Mouse (Mus musculus) liver, embryonic 16.5 days (tissue): ENCODE measurements at regions not wholly inside any gene's neighbourhood (a gene's known extent, or its start where the extent isn't known, plus 50 kb on each side); places are given as distances from the start of the nearest gene placed in this dataset.

Experiments used
- ATAC-seq: fragments of 200-750 bp; cut with Nextera tagmentation; 2 replicates; pipeline ENCODE4 v1.8.0; 2017; ENCODE audit warnings: low read depth, mild to moderate bottlenecking, moderate number of reproducible peaks, moderate library complexity
- H3K27ac ChIP-seq: fragments of 300-500 bp; sonication (generic); 2 replicates; pipeline ENCODE4 v1.5.1; 2014; ENCODE audit warnings: mild to moderate bottlenecking, low read length
- H3K27me3 ChIP-seq: fragments of 300-500 bp; sonication (generic); 2 replicates; pipeline ENCODE4 v1.6.1; 2014; ENCODE audit warnings: low read depth, low read length, mixed read lengths; ENCODE audit not compliant: control insufficient read depth, insufficient read depth
- H3K36me3 ChIP-seq: fragments of 300-500 bp; sonication (generic); 2 replicates; pipeline ENCODE4 v1.6.1; 2014; ENCODE audit warnings: mild to moderate bottlenecking; ENCODE audit not compliant: control insufficient read depth, insufficient read depth
- H3K4me1 ChIP-seq: fragments of 300-500 bp; sonication (generic); 2 replicates; pipeline ENCODE4 v1.6.1; 2014; ENCODE audit warnings: low read depth, low read length, mixed read lengths; ENCODE audit not compliant: control insufficient read depth
- H3K4me2 ChIP-seq: fragments of 300-500 bp; sonication (generic); 2 replicates; pipeline ENCODE4 v1.6.1; 2014; ENCODE audit warnings: low read depth, low read length, mixed read lengths
- H3K4me3 ChIP-seq: fragments of 300-500 bp; sonication (generic); 2 replicates; pipeline ENCODE4 v1.5.1; 2014; ENCODE audit warnings: low read depth, mild to moderate bottlenecking, low read length
- H3K9ac ChIP-seq: fragments of 300-500 bp; sonication (generic); 2 replicates; pipeline ENCODE4 v1.6.1; 2014; ENCODE audit warnings: low read depth, low read length
- H3K9me3 ChIP-seq: fragments of 300-500 bp; sonication (generic); replicated peaks from 2 replicates; pipeline ENCODE4 v1.6.1; 2016; ENCODE audit warnings: low read length; ENCODE audit not compliant: control insufficient read depth
- WGBS: fragments of 180-500 bp; shearing (Covaris S2); extraction: QIAGEN DNeasy Blood & Tissue Kit; methylation state at CpG from one replicate; pipeline ENCODE4 v1.1.7; 2014; ENCODE audit not compliant: insufficient replicate concordance; 5-methylcytosine and 5-hydroxymethylcytosine counted together

DNA sequence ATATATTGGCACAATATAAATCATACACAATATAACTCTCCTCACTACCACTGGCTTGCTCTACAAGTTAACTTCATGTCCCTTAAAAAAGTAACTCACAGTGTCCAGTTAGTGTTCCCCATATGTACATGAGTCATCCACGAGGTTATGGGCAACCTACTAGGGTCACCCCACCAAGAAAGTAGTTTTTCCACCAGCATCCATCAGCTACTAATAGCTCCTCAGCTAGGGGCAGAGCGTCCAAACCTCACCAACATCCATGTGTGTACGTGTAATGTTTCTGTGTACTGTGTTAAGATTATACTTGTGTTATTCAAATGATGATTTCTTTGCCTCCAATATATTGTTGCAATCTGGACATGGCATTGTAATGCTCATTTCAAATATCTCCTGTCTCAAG, 264.7 kb upstream of the 9630041A04Rik start:
- H3K27ac ChIP-seq: no peak overlapping the region
- no peak overlapping the region for H3K4me3 ChIP-seq
- no peaks in the 10 kb centered on the region for H3K27me3 ChIP-seq
- H3K4me1 ChIP-seq: no peaks in the 10 kb centered on the region
- H3K9ac ChIP-seq: no peak overlapping the region
- no peaks in the 10 kb centered on the region for H3K36me3 ChIP-seq
- H3K4me2 ChIP-seq: no peak overlapping the region
- ATAC-seq: no peak
- 56% methylated on average over 3 of the region's 3 CpGs for WGBS
- no peaks in the 10 kb centered on the region for H3K9me3 ChIP-seq

DNA sequence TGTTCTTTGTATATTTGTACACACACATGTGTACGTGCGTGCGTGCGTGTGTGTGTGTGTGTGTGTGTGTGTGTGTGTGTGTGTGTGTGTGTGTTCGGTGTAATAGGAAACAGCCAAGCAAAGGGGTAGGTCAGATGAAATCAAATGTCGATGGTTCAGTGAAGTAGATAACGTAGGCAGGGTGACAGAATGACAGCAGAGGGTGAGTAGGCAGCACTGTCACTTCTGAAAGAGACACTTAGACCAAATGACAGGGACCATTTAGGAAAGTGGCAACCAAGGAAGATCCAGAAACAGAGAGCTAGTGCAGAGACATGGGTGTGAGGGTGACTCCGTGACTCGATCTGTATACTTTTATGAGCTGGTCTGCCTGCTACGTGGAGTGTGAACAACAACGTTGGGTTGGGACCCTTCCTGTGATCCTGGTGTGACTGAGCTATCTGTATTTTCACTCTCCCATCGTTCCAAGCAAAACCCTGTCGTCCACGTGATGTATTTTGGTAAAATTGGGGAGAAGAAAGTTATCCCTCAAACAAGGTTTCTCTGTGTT, 266.5 kb upstream of the 9630041A04Rik start:
- Histone ChIP-seq H3K4me1 (no peaks in the 10 kb centered on the region), H3K27ac (no peak overlapping the region), H3K9ac (no peak overlapping the region), H3K4me2 (no peak overlapping the region), H3K9me3 (no peaks in the 10 kb centered on the region), H3K4me3 (no peak overlapping the region), H3K36me3 (no peaks in the 10 kb centered on the region), H3K27me3 (no peaks in the 10 kb centered on the region)
- WGBS: 65% methylated on average over 14 of the region's 14 CpGs
- ATAC-seq: no peak

DNA sequence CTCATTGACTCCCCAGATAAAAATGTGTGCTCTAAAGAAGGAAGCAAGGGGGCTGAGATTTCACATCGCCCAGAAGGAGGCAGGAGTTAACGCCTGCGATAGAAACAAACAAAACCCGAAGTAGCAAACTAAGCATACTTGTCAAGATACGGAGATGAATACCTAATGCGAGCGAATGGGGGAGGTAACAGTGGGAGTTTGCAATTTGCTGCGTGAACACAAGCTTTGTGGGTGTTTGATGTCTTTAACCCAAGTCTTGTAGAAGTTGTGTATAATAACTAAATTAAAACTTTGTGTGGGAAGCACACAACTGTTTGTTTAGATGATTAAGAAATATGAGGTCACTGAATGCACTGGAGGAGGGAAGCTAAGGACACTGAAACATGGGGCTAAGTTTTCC, 269.0 kb upstream of the 9630041A04Rik start:
- Histone ChIP-seq H3K4me2 (no peak overlapping the region), H3K27ac (no peak overlapping the region), H3K27me3 (no peaks in the 10 kb centered on the region), H3K4me3 (no peak overlapping the region), H3K4me1 (no peaks in the 10 kb centered on the region), H3K9me3 (no peaks in the 10 kb centered on the region), H3K36me3 (no peaks in the 10 kb centered on the region), H3K9ac (no peak overlapping the region)
- no peak for ATAC-seq
- 65% methylated on average over 8 of the region's 8 CpGs for WGBS

DNA sequence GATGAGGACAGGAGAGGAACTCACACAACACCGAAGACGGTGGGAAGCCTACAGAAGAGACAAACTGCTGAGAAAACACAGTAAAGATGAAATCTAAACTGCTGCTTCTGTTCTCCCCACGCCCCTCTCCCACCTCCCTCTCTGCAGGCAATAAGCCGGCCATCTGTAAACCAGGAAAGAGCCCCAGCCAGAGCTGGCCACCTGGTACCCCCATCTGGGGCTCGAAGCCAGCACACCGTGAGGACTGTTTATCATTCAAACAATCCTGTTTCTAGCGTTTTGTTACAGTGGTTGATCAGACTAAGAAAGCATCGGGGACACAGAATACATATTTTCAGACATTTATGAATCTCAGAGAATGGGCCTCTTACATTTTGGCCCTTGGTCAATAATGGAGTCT, 270.0 kb upstream of the 9630041A04Rik start:
- H3K27ac ChIP-seq: no peak overlapping the region
- H3K9me3 ChIP-seq: no peaks in the 10 kb centered on the region
- no peaks in the 10 kb centered on the region for H3K27me3 ChIP-seq
- WGBS: 60% methylated on average over 8 of the region's 8 CpGs
- no peak overlapping the region for H3K4me3 ChIP-seq
- ATAC-seq: no peak
- no peak overlapping the region for H3K4me2 ChIP-seq
- no peak overlapping the region for H3K9ac ChIP-seq
- H3K4me1 ChIP-seq: no peaks in the 10 kb centered on the region
- no peaks in the 10 kb centered on the region for H3K36me3 ChIP-seq

DNA sequence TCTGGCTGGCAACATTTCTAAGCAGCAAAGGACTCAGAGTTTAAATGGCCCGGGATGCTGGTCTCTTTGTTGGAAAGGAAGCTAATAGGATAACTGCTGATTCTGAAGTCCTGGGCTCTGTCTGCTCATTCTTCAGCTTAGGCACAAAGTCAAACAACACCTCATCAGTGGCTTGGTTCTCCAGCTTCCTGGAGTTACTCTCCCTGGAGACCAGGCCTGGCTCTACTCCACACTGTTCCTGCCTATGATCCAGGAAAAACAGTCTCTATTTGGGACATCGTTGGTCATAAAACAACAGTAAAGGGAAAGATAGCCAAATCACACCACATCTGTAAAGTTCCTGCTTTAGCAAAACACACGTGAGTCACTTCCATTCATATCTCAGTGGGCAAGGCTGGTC, 271.3 kb upstream of the 9630041A04Rik start:
- Histone ChIP-seq H3K9me3 (no peaks in the 10 kb centered on the region), H3K9ac (no peak overlapping the region), H3K4me2 (no peak overlapping the region), H3K27ac (no peak overlapping the region), H3K4me1 (no peaks in the 10 kb centered on the region), H3K4me3 (no peak overlapping the region), H3K36me3 (no peaks in the 10 kb centered on the region), H3K27me3 (no peaks in the 10 kb centered on the region)
- ATAC-seq: no peak
- 48% methylated on average over 3 of the region's 3 CpGs for WGBS

DNA sequence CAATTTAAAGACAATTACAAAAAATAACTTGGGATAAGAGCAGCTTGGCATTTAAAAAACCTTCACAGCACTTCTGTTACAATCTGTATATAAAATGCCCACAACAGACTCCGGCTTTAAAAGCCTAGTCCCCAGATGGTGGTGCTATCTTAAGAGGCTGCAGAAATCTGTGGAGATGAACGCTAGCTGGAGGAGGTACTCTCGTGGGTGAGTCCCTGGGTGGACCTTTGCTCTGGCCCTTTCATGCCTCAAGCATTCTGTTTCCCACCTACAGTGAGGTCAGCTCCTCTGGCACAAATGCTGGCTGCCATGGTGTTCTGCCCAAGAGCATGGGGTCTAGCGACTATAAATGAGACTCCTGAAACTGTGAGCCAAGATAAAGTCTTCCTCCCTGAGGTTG, 280.6 kb upstream of the 9630041A04Rik start:
- Histone ChIP-seq H3K4me1 (no peaks in the 10 kb centered on the region), H3K36me3 (no peaks in the 10 kb centered on the region), H3K9me3 (no peaks in the 10 kb centered on the region), H3K27me3 (no peaks in the 10 kb centered on the region), H3K27ac (no peak overlapping the region), H3K9ac (no peak overlapping the region), H3K4me2 (no peak overlapping the region), H3K4me3 (no peak overlapping the region)
- WGBS: 69% methylated on average over 4 of the region's 4 CpGs
- no peak for ATAC-seq

DNA sequence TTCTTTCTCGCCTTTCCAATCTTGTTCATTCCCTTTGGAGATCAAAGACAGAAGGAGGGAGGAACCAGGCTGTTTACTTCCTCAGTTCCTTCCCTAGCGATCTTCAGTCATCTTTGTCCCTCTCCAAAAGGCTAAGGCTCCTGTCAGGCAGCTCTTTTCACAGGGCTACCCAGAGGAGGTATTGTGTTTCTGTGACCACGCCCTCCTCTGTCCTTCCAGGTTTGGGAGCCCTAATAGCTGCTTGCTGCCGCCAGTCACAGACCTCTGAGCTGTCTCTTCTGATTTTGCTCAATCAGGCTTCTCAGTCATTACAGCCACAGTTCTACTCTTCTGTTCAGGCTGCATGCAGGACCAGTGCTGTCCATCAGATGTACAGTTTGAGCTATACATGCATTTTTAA, 290.9 kb upstream of the 9630041A04Rik start:
- H3K4me1 ChIP-seq: no peaks in the 10 kb centered on the region
- no peak for ATAC-seq
- H3K4me2 ChIP-seq: no peak overlapping the region
- H3K9me3 ChIP-seq: no peaks in the 10 kb centered on the region
- H3K9ac ChIP-seq: no peak overlapping the region
- WGBS: 13% methylated on average over 4 of the region's 4 CpGs
- no peak overlapping the region for H3K4me3 ChIP-seq
- H3K27me3 ChIP-seq: no peaks in the 10 kb centered on the region
- no peaks in the 10 kb centered on the region for H3K36me3 ChIP-seq
- no peak overlapping the region for H3K27ac ChIP-seq

DNA sequence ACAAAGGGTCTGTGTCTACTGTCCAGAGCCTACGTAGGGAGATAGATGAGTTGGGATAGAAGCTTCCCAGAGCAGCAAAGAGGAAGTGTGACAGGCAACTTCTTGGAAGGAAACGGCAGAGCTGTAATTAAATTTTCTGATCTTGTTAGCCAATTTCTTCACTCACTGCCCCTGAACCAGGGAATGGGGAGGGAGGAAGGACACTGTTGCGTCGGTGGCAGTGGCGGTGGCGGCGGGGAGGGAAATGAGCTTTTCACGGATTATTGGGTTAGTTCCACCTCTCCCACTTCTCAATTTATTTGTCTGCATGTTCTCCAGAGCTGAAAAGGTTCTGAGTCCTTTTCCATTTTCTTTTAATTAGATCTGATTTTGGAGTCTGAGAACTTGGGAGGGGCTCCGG, 298.4 kb upstream of the 9630041A04Rik start:
- H3K9ac ChIP-seq: no peak overlapping the region
- ATAC-seq: no peak
- no peaks in the 10 kb centered on the region for H3K27me3 ChIP-seq
- H3K9me3 ChIP-seq: no peaks in the 10 kb centered on the region
- H3K4me1 ChIP-seq: no peaks in the 10 kb centered on the region
- H3K4me2 ChIP-seq: no peak overlapping the region
- H3K4me3 ChIP-seq: no peak overlapping the region
- no peak overlapping the region for H3K27ac ChIP-seq
- no peaks in the 10 kb centered on the region for H3K36me3 ChIP-seq
- WGBS: 66% methylated on average over 9 of the region's 9 CpGs

DNA sequence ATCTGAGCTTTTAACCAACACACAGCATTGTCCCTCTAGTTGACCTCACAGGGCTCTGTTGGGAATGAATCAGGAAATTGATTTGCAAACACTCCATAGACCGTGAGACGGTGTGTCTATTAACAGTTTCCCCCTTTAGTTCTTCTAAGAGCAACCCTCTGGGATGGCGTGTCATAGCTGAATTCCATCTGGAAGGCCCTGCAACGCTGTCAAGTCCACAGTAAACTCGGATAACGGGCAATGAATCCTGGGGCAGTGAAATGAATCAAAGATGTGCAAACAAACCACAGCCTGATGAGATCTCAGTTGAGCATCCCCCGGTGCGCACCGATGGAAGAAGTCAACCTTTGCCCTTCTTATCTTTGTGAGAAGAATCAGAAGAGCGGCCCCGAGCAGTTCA, 302.3 kb upstream of the 9630041A04Rik start:
- Histone ChIP-seq H3K9me3 (no peaks in the 10 kb centered on the region), H3K4me3 (no peak overlapping the region), H3K27ac (no peak overlapping the region), H3K4me1 (no peaks in the 10 kb centered on the region), H3K27me3 (no peaks in the 10 kb centered on the region), H3K36me3 (no peaks in the 10 kb centered on the region), H3K4me2 (no peak overlapping the region), H3K9ac (no peak overlapping the region)
- ATAC-seq: no peak
- WGBS: 61% methylated on average over 11 of the region's 11 CpGs
